Mouse (Mus musculus) frontal cortex, adult (tissue): ENCODE data around the gene Nr1h3.
"Not testable (repeated sequence)": the region's sequence is repeated elsewhere in the genome, so short reads cannot be mapped to it uniquely, and the experiment has no call there.

Experiments used
- ATAC-seq: cut with Nextera tagmentation; 2 replicates; pipeline ENCODE4 v1.9.2; 2017; ENCODE audit warnings: mild to moderate bottlenecking, moderate library complexity, mixed read lengths; ENCODE audit not compliant: low TSS enrichment

Gene Nr1h3

GRCm38 (mm10) chr2:91202222-91202971 lies at the start of gene Nr1h3, which contains the start of gene Acp2:
TSS of gene Nr1h3 (minus strand) at chr2:91202834.
TSS of gene Acp2 (plus strand) at chr2:91202885.
- ATAC-seq, result peak; percentile 85

DNA sequence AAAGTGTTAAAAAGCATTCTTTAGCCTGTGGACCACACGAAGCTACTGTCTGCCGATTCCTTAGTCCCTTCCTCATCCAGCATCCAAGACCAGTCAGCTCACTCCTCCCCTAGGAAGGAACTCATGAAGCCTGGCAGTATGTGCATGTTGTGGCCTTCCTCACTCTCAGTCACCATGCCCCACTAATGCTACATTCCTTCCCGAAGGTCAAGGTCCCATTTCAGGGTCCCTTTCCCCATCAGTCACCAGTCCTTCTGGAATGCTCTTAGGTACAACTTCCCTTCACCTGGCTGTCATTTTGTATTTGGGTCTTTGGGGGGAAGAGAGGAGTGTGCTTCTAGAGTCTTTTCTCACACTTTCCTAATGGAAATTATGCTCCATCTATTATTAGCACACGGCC lies 49.4 kb upstream of the Nr1h3 start:
- ATAC-seq, result no peak

DNA sequence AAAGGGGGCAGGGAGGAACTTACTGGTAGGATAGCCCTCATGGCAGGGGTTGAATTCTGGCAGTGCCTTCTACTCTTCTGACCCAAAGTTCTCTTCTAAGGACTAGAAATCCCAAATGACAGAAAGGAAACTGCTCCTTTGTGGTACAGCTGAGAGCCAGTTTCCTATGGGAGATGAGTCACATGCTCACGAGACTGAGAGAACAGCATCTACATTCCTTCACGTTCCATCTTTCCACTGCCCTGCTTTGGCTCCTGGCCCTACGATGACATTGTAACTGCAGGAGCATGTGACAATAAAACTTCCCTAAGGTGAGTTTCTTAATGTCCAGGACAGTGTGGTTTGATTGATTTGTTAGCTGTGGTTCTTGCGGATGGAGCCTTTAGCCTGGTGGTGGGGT lies 45.7 kb upstream of the Nr1h3 start:
- ATAC-seq, result no peak

DNA sequence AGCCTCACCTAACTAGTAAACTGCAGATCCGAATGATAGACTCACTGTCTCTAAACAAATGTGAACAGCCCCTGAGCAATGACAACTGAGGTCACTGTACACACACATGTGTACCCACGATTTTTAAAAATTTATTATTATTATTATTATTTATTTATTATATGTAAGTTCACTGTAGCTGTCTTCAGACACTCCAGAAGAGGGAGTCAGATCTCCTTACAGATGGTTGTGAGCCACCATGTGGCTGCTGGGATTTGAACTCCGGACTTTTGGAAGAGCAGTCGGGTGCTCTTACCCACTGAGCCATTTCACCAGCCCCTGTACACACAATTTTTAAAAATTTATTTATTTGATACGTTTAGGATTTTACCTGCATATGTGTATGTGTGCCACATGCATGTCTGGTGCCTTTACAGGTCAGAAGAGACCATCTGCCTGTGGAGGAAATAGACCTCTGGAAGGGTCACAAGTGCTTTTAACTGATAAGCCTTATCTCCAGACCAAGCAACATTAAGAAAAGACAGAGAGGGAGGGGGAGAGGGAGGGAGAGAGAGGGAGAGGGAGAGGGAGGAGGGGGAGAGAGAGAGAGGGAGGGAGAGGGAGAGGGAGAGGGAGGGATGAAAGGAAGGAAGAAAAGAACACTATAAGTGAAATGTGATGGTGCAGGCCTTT lies 42.1 kb upstream of the Nr1h3 start:
- no peak for ATAC-seq

DNA sequence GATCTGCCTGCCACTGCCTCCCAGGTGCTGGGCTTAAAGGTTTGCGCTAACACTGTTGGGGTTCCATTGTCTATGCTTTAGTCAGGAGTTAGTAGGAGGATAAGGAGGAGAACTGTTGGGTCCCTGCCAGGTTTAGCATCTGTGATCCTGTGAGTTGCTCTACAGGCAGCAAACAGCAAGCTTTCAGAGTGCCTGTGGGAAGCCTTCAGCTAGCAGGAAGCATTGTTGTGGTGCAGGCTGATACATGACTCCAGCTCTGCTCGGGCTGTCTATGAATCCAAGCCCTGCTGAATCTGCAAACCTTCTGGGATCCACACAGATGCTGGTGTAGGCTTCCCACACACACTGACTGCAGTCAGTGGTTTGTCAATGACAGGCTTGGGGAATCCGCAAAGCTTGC lies 40.8 kb upstream of the Nr1h3 start:
- peak; percentile 98 for ATAC-seq

GRCm38 (mm10) chr2:91242547-91242946 lies 39.9 kb upstream of the Nr1h3 start:
- no peak for ATAC-seq

GRCm38 (mm10) chr2:91237511-91238080 lies 35.0 kb upstream of the Nr1h3 start:
- ATAC-seq, result not testable (repeated sequence)

- ATAC-seq, result peak; percentile 96
These were observed 34.2 kb upstream of the Nr1h3 start, which contains the start of gene Ddb2 for GRCm38 (mm10) chr2:91236601-91237510. TSS of gene Ddb2 (minus strand) at chr2:91236982.

GRCm38 (mm10) chr2:91229735-91230134 lies 27.1 kb upstream of the Nr1h3 start:
- peak; percentile 95 for ATAC-seq

GRCm38 (mm10) chr2:91223614-91224013 lies 21.0 kb upstream of the Nr1h3 start:
- peak; percentile 55; the same call in 1 of the 2 replicates for ATAC-seq

DNA sequence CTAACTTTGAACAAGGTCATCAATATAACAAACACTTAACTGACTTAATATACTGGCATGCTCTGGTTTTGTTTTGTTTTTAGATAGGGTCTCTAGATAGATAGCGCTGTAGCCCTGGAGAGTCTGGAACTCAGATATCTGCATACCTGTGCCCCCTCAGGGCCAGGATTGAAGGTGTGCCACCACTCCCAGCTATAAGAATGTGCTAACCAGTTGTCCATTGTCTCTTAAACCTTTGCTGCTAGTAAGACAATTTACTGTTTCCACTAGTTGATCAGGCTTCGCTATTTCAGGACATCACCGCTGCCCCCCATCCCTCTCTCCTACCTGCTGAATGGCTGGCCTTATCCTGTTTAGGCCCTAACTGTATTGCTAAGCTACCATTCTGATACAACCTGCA lies 17.9 kb upstream of the Nr1h3 start:
- no peak for ATAC-seq

DNA sequence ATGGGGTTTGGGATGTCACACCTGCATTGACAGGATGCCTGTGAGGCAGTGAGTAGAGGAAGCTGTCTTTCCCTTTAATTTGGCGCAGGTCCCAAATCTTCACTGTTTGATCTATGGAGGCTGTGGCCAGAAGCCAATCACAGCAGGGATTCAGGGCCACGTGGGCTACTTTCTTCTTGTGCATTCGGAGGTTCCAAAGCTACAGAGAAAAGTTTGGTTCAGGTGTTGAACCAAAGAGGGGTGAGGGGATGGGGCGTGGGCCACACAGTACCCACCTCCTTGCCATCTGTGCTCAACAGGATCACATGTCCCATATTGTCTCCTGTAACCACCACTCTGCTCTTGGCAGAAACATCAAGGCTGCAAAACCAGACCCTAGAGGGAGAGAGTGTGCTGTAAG lies 14.4 kb upstream of the Nr1h3 start:
- ATAC-seq, result peak; percentile 18; the same call in 1 of the 2 replicates

- ATAC-seq, result no peak
These were observed 10.7 kb upstream of the Nr1h3 start for GRCm38 (mm10) chr2:91213311-91213710.

GRCm38 (mm10) chr2:91206254-91206775 lies 3.7 kb upstream of the Nr1h3 start:
- no peak for ATAC-seq

DNA sequence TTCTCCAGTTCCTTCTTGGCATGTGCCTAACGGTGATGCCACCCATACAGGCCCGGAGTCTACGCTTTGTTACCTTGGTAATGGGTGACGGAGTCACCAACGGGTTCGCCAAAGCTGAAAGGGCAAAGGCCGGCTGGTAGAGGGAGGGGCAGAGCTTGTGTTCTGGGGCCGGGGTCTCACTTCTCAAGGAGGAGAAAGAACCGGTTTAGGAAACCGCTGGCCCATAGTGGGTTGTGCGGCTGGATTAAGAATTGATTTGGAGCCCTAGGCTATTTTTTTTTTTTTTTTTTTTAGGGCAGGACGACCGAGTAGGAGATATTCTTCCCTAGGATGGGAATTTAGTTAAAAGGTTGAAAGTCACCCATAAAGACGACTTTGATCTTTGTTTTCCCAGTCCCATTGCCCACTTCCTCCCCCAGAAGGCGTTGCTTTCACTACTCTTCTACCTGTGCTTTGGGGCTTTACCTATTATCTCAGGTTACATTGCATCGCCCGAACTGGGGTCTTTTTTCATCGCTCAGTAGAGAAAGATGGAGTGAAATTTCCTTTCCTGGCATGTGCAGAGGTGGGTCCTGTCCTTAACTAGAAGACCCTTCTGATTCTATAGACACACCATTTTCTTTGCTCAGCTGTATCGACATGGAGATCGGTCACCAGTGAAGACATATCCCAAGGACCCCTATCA lies 480 bp upstream of the Nr1h3 start:
- no peak for ATAC-seq

GRCm38 (mm10) chr2:91198888-91199287 lies 3.7 kb downstream of the Nr1h3 start:
- ATAC-seq, result peak; percentile 54

DNA sequence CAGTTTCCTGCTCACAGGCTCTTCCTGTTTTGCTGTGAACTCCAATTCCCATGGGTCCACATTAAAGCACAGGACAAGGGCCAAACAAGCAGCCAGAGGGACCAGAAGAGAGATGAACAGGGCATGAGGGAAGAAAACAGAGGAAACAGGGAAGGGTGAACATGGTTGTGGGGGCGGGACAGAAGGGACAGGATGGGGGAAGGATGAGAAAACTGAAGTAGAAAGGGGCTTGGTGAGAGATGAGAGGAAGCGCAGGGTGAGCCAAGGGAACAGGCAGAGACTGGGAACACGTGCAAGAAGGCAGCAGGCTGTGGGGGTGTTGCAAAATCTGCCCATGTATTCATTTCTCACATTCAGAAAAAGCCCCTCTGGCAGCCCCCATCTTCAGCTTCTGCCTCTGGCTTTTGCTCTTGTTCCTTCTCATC lies 6.0 kb downstream of the Nr1h3 start:
- peak; percentile 45 for ATAC-seq

- ATAC-seq, result peak; percentile 48; the same call in 1 of the 2 replicates
These were observed 7.9 kb downstream of the Nr1h3 start for GRCm38 (mm10) chr2:91194624-91195332.

DNA sequence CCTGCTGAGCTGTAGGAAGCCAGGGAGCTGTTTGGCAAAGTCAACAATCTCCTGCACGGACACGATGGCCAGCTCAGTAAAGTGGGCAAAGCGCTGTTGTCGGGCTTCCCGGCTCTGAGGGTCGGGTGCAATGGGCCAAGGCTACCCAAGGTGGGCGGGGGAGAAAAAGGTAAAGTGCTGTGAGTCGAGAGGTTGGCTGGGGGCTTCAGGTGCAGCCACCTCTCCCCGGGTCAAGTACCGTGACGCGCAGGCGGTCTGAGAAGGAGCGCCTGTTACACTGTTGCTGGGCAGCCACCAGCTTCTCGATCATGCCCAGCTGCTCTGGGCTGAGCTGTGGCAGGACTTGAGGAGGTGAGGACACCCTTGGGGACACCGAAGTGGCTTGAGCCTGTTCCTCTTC lies 12.1 kb downstream of the Nr1h3 start:
- no peak for ATAC-seq

GRCm38 (mm10) chr2:91187431-91187830 lies 15.2 kb downstream of the Nr1h3 start:
- ATAC-seq, result peak; percentile 64
